Mouse (Mus musculus): ENCODE data around the gene C130050O18Rik.

- no peak for TF ChIP-seq POLR2A (IDR thresholded peaks at IDR 0.05; ENCODE audit: borderline replicate concordance, extremely low read depth, insufficient read depth, insufficient read length, poor library complexity, severe bottlenecking)
- no peak for TF ChIP-seq CTCF (IDR thresholded peaks at IDR 0.05; ENCODE audit: borderline replicate concordance, extremely low read depth, insufficient read depth, insufficient read length)
These were observed 32.0 kb upstream of the C130050O18Rik start for GRCm38 (mm10) chr5:139373126-139373525.

Measured in brain, embryonic 14.5 days (tissue).